Mouse (Mus musculus) embryonic facial prominence, embryonic 12.5 days (tissue): Measurements from ENCODE around the gene B3gnt2. TPM values are rescaled to one million over a fixed set of nuclear protein-coding genes. Genes with fewer than 3 reads are reported as not detected.

Source experiments
- ATAC-seq: fragments of 200-750 bp; cut with Nextera tagmentation; 2 replicates; pipeline ENCODE4 v1.8.0; 2017; ENCODE audit not compliant: insufficient number of reproducible peaks, insufficient read depth, low FRiP score, low TSS enrichment
- H3K27ac ChIP-seq: fragments of 300-500 bp; sonication (generic); 2 replicates; pipeline ENCODE4 v1.5.1; 2016; ENCODE audit warnings: mild to moderate bottlenecking
- H3K27me3 ChIP-seq: fragments of 300-500 bp; sonication (generic); 2 replicates; pipeline ENCODE4 v1.6.1; 2016; ENCODE audit warnings: mild to moderate bottlenecking, moderate library complexity
- H3K36me3 ChIP-seq: fragments of 300-500 bp; sonication (generic); 2 replicates; pipeline ENCODE4 v1.6.1; 2016; ENCODE audit warnings: mild to moderate bottlenecking
- H3K4me1 ChIP-seq: fragments of 300-500 bp; sonication (generic); 2 replicates; pipeline ENCODE4 v1.6.1; 2016
- H3K4me2 ChIP-seq: fragments of 300-500 bp; sonication (generic); replicated peaks from 2 replicates; pipeline ENCODE4 v1.6.1; 2016; ENCODE audit warnings: mild to moderate bottlenecking, moderate library complexity
- H3K4me3 ChIP-seq: fragments of 300-500 bp; sonication (generic); 2 replicates; pipeline ENCODE4 v1.5.1; 2016; ENCODE audit warnings: mild to moderate bottlenecking
- H3K9ac ChIP-seq: fragments of 300-500 bp; sonication (generic); 2 replicates; pipeline ENCODE4 v1.6.1; 2016; ENCODE audit warnings: mild to moderate bottlenecking, moderate library complexity
- H3K9me3 ChIP-seq: fragments of 300-500 bp; sonication (generic); 2 replicates; pipeline ENCODE4 v1.6.1; 2016; ENCODE audit warnings: mild to moderate bottlenecking, moderate library complexity
- WGBS: fragments of 180-500 bp; shearing (Covaris S2); methylation state at CpG from one replicate; pipeline ENCODE4 v1.1.7; 2016; 5-methylcytosine and 5-hydroxymethylcytosine counted together
- polyA plus RNA-seq: library from polyadenylated mRNA; unstranded; fragments of >200 nt; fragmentation: Nextera tagmentation; extraction: Ambion mirVana; gene quantifications from 2 replicates; pipeline ENCODE4 v1.2.1, GENCODE M21; 2016

The B3gnt2 gene
- polyA plus RNA-seq: 3.8 and 6.4 TPM in 2 replicates

- peaks cover 48% of the 10 kb centered on the region for H3K27me3 ChIP-seq
- WGBS: 5% methylated on average over 41 of the region's 41 CpGs
- ATAC-seq: no peak
These were observed at the start of gene B3gnt2 for GRCm38 (mm10) chr11:22860335-22861227. B3gnt2 (minus strand) TSS chr11:22860961.

DNA sequence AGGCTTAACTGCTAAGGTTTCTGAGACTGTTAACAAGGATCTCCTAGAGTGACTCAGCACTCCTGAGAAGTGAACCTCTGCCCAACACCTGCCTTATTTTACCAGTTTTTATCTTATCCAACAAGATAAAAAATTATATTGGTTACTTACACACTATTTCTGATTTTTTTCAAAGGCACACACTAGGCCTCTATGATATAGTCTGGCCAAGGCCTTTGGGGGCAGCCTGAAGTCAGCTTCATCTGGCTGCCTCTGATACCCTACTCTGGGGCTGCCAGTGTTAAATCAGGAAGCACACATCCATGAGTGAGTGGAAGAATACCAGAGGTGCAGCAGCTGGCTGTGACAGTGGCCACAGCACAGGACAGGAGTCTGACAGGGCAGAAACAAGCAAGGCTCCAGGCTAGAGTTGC lies 45.7 kb upstream of the B3gnt2 start:
- Histone ChIP-seq H3K9me3 (no peaks in the 10 kb centered on the region), H3K4me1 (no peaks in the 10 kb centered on the region), H3K36me3 (no peaks in the 10 kb centered on the region), H3K4me2 (no peak overlapping the region), H3K4me3 (no peak overlapping the region), H3K27ac (no peak overlapping the region), H3K27me3 (no peaks in the 10 kb centered on the region), H3K9ac (no peak overlapping the region)
- no peak for ATAC-seq

More at GRCm38 (mm10) chr11:22860335-22861227, at the start of gene B3gnt2:
- Histone ChIP-seq H3K36me3 (no peaks in the 10 kb centered on the region), H3K9me3 (no peaks in the 10 kb centered on the region), H3K4me3 (peak within 1 kb of the TSS; percentile 66), H3K9ac (peak within 1 kb of the TSS; percentile 60), H3K4me1 (peaks cover 14% of the 10 kb centered on the region), H3K4me2 (peak within 1 kb of the TSS; percentile 94), H3K27ac (no peak within 1 kb of the TSS)

DNA sequence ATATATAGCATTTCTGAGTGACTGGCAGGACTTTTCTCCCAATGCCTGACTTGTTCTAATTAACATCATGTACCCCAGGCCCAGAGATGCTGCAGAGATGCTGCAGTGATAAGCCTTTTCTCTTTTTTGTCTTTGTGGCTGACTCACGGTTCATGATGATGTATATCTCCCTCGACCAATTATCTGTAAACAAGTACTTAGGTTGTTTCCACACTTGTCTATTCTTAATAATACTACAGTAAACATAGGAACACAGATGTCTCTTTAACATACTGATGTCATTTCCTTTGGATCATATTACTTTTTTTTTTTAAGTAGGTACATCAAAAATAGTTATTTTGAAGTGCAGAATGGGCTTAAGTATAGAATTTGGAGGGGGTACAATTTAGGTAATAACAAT lies 42.2 kb upstream of the B3gnt2 start:
- 72% methylated on average over 2 of the region's 2 CpGs for whole genome bisulfite sequencing
- H3K4me1 ChIP-seq: no peaks in the 10 kb centered on the region
- H3K27me3 ChIP-seq: no peaks in the 10 kb centered on the region
- H3K36me3 ChIP-seq: peaks cover 9% of the 10 kb centered on the region; the same call in 1 of the 2 replicates
- H3K4me3 ChIP-seq: no peak overlapping the region
- no peak overlapping the region for H3K9ac ChIP-seq
- no peak overlapping the region for H3K4me2 ChIP-seq
- H3K9me3 ChIP-seq: no peaks in the 10 kb centered on the region
- no peak overlapping the region for H3K27ac ChIP-seq
- ATAC-seq: no peak

- H3K4me3 ChIP-seq: no peak overlapping the region
- H3K9ac ChIP-seq: no peak overlapping the region
- no peaks in the 10 kb centered on the region for H3K4me1 ChIP-seq
- ATAC-seq: no peak
- no peak overlapping the region for H3K4me2 ChIP-seq
- H3K9me3 ChIP-seq: no peaks in the 10 kb centered on the region
- peaks cover 9% of the 10 kb centered on the region; the same call in 1 of the 2 replicates for H3K36me3 ChIP-seq
- no peaks in the 10 kb centered on the region for H3K27me3 ChIP-seq
- no peak overlapping the region for H3K27ac ChIP-seq
- WGBS: 83% methylated on average over 3 of the region's 3 CpGs
These were observed 39.3 kb upstream of the B3gnt2 start for GRCm38 (mm10) chr11:22900041-22900440.

DNA sequence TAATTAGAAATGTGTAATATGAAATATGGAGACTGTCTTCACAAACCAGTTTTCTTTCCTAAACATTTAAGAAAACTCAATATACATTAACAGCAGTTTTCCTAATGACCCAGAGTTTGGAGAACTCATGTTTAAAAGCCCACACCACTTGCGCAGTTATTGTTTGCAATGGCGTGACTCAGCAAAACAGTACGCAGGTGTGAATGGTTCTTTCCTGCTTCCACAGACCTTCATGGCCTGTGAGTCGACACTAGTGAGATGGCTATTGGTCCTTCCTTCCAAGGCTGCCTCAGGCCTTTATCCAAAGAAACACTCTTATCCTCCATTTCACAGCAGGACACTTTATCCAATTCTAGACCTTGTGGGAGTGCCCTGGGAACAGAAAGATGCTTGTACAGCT lies 36.9 kb upstream of the B3gnt2 start:
- Histone ChIP-seq H3K36me3 (peaks cover 9% of the 10 kb centered on the region; the same call in 1 of the 2 replicates), H3K4me3 (no peak overlapping the region), H3K27me3 (no peaks in the 10 kb centered on the region), H3K9me3 (no peaks in the 10 kb centered on the region), H3K4me2 (no peak overlapping the region), H3K9ac (no peak overlapping the region), H3K27ac (no peak overlapping the region), H3K4me1 (no peaks in the 10 kb centered on the region)
- WGBS: 90% methylated on average over 4 of the region's 4 CpGs
- no peak for ATAC-seq

DNA sequence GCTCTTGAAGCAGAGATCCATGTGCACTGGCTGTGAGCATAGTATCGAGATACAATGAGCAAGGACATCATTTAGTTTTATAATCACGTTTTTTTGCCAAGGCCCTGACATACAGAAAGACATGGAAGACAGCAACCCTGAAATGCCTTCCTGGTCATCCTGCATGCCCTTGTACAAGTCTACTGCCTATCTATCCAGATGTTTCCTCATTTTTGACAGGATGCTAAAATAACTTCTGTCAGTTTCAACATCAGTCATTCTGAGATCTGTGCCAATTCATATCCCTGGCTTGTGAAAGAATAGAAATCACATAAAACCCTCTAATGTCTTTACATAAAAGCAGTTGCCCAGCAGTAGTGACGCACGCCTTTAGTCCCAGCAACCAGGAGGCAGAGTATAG lies 36.4 kb upstream of the B3gnt2 start:
- Histone ChIP-seq H3K9ac (no peak overlapping the region), H3K27ac (no peak overlapping the region), H3K9me3 (no peaks in the 10 kb centered on the region), H3K4me1 (no peaks in the 10 kb centered on the region), H3K4me3 (no peak overlapping the region), H3K4me2 (no peak overlapping the region), H3K27me3 (no peaks in the 10 kb centered on the region), H3K36me3 (peaks cover 9% of the 10 kb centered on the region; the same call in 1 of the 2 replicates)
- WGBS: 91% methylated on average over 4 of the region's 4 CpGs
- ATAC-seq: no peak

DNA sequence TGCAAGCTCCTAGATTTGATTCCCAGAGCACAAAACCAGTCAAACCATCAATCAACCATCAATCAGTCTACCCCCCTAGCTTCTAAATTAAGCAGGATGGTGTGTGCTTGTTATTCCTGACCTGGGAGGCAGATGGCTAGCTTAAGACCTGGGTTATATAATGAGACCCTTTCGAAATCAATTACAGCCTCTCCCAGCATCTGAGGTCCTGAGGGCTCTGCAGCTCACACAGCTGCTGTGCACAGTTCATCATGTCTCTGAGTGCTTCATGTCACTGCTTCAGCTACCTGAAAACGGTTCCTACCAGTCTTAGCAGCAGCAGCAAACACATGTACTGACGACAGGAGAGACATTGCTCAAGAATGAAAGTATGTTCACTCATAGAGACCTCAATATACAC lies 32.3 kb upstream of the B3gnt2 start:
- Histone ChIP-seq H3K9me3 (no peaks in the 10 kb centered on the region), H3K36me3 (no peaks in the 10 kb centered on the region), H3K9ac (no peak overlapping the region), H3K4me1 (no peaks in the 10 kb centered on the region), H3K4me2 (no peak overlapping the region), H3K27me3 (no peaks in the 10 kb centered on the region), H3K4me3 (no peak overlapping the region), H3K27ac (no peak overlapping the region)
- WGBS: 61% methylated on average over 3 of the region's 3 CpGs
- ATAC-seq: no peak

DNA sequence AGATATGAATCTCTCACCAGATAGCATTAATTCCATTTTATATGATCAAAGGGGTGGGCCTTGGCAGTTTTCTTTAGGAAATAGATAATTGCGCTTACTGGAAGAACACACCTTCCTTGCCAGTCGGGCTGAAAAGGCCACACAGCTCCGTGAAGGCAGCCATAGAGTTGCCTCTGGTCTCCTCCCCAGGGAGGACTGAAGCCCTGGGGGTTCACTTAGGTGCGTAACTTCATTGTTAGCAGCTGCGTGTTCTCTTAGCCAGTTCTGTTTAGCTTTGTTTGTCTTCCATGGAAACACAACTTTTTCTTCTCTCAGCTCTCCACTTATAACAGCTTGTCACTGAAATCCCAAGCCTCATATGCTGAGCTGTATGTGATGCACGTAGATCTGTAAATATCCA lies 31.7 kb upstream of the B3gnt2 start:
- H3K4me1 ChIP-seq: no peaks in the 10 kb centered on the region
- no peaks in the 10 kb centered on the region for H3K9me3 ChIP-seq
- ATAC-seq: no peak
- no peak overlapping the region for H3K9ac ChIP-seq
- 66% methylated on average over 6 of the region's 6 CpGs for WGBS
- H3K36me3 ChIP-seq: no peaks in the 10 kb centered on the region
- H3K4me3 ChIP-seq: no peak overlapping the region
- H3K4me2 ChIP-seq: no peak overlapping the region
- H3K27me3 ChIP-seq: no peaks in the 10 kb centered on the region
- no peak overlapping the region for H3K27ac ChIP-seq

- Histone ChIP-seq H3K4me1 (no peaks in the 10 kb centered on the region), H3K4me3 (no peak overlapping the region), H3K36me3 (no peaks in the 10 kb centered on the region), H3K27me3 (no peaks in the 10 kb centered on the region), H3K4me2 (no peak overlapping the region), H3K9me3 (no peaks in the 10 kb centered on the region), H3K9ac (no peak overlapping the region), H3K27ac (no peak overlapping the region)
- no peak for ATAC-seq
- WGBS: 89% methylated on average over 7 of the region's 7 CpGs
These were observed 31.1 kb upstream of the B3gnt2 start for GRCm38 (mm10) chr11:22891876-22892275.

DNA sequence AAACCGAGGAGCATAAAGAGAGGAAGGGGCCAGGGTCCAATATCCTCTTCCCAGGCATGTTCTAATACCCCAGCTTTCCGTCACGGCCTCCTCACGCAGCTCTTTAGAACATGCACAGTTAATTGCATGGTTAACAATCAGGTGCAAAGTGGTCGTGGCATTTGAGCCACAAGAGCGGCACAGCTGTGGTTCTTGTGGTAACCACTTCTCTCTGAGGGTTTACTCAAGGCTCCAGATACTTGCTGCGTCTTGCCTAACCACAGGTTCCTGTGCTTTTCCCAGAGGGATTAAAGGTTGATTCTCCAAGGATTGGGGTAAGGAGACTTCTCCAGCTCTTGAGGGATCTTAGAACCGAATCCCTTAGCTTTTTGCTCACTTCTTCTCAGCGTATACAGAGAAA lies 30.5 kb upstream of the B3gnt2 start:
- 70% methylated on average over 9 of the region's 9 CpGs for WGBS
- Histone ChIP-seq H3K27me3 (no peaks in the 10 kb centered on the region), H3K4me2 (no peak overlapping the region), H3K4me1 (no peaks in the 10 kb centered on the region), H3K4me3 (no peak overlapping the region), H3K36me3 (no peaks in the 10 kb centered on the region), H3K27ac (no peak overlapping the region), H3K9ac (no peak overlapping the region), H3K9me3 (no peaks in the 10 kb centered on the region)
- ATAC-seq: no peak

DNA sequence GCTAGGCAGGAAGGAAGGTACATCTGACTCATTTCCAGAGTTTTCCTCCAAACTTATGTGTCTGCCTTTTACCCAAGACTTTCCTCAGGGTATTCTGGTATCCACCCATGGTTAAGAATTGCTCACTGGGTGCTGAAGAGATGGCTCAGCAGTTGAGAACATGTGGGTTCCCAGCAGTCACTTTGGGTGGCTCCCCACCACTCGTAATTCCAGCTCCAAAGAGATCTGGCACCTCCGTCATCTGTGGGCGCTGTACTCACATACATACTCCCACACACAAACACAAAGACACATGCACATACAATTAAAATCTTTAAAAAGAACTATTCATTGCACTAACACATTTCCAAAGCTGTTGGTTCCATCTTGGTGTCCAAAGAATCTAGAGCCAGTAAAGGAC lies 28.5 kb upstream of the B3gnt2 start:
- ATAC-seq: no peak
- Histone ChIP-seq H3K4me2 (no peak overlapping the region), H3K27ac (no peak overlapping the region), H3K4me1 (no peaks in the 10 kb centered on the region), H3K36me3 (no peaks in the 10 kb centered on the region), H3K9ac (no peak overlapping the region), H3K9me3 (no peaks in the 10 kb centered on the region), H3K4me3 (no peak overlapping the region), H3K27me3 (no peaks in the 10 kb centered on the region)
- WGBS: 95% methylated on average over 3 of the region's 3 CpGs

GRCm38 (mm10) chr11:22886991-22887390 lies 26.2 kb upstream of the B3gnt2 start:
- WGBS: 87% methylated on average over 4 of the region's 4 CpGs
- H3K9ac ChIP-seq: no peak overlapping the region
- no peaks in the 10 kb centered on the region for H3K4me1 ChIP-seq
- H3K9me3 ChIP-seq: no peaks in the 10 kb centered on the region
- no peak overlapping the region for H3K27ac ChIP-seq
- no peak for ATAC-seq
- H3K36me3 ChIP-seq: no peaks in the 10 kb centered on the region
- H3K4me2 ChIP-seq: no peak overlapping the region
- H3K4me3 ChIP-seq: no peak overlapping the region
- no peaks in the 10 kb centered on the region for H3K27me3 ChIP-seq
